Mouse (Mus musculus) heart, postnatal 0 days (tissue): ENCODE measurements at regions not wholly inside any gene's neighbourhood (a gene's known extent, or its start where the extent isn't known, plus 50 kb on each side); places are given as distances from the start of the nearest gene placed in this dataset.

Experiments used
- ATAC-seq: fragments of 200-750 bp; cut with Nextera tagmentation; 2 replicates; pipeline ENCODE4 v1.8.0; 2017; ENCODE audit warnings: low read depth, moderate number of reproducible peaks, moderate library complexity; ENCODE audit not compliant: insufficient read depth
- DNase-seq: peaks from one replicate; pipeline ENCODE4 v3.0.0-alpha.2; 2016; ENCODE audit warnings: low spot score
- H3K27ac ChIP-seq: fragments of 300-500 bp; sonication (generic); 2 replicates; pipeline ENCODE4 v1.5.1; 2014; ENCODE audit warnings: low read depth, mild to moderate bottlenecking
- H3K27me3 ChIP-seq: fragments of 300-500 bp; sonication (generic); 2 replicates; pipeline ENCODE4 v1.6.1; 2014; ENCODE audit warnings: low read length, mixed read lengths; ENCODE audit not compliant: control insufficient read depth, insufficient read depth
- H3K36me3 ChIP-seq: fragments of 300-500 bp; sonication (generic); replicated peaks from 2 replicates; pipeline ENCODE4 v1.6.1; 2014; ENCODE audit warnings: low read length, mixed read lengths; ENCODE audit not compliant: control insufficient read depth, insufficient read depth
- H3K4me1 ChIP-seq: fragments of 300-500 bp; sonication (generic); 2 replicates; pipeline ENCODE4 v1.6.1; 2014; ENCODE audit warnings: antibody characterized with exemption; ENCODE audit not compliant: control insufficient read depth, insufficient read depth
- H3K4me2 ChIP-seq: fragments of 300-500 bp; sonication (generic); 2 replicates; pipeline ENCODE4 v1.6.1; 2014; ENCODE audit warnings: low read depth, mild to moderate bottlenecking, low read length, moderate library complexity
- H3K4me3 ChIP-seq: fragments of 300-500 bp; sonication (generic); 2 replicates; pipeline ENCODE4 v1.5.1; 2014; ENCODE audit warnings: low read depth, low read length
- H3K9ac ChIP-seq: fragments of 300-500 bp; sonication (generic); replicated peaks from 2 replicates; pipeline ENCODE4 v1.6.1; 2014; ENCODE audit warnings: low read depth, low read length, mixed read lengths
- H3K9me3 ChIP-seq: fragments of 300-500 bp; sonication (generic); replicated peaks from 2 replicates; pipeline ENCODE4 v1.6.1; 2016; ENCODE audit warnings: low read length; ENCODE audit not compliant: control insufficient read depth
- CTCF ChIP-seq: IDR thresholded peaks from 2 replicates; pipeline ENCODE4 v1.5.1; 2016; ENCODE audit warnings: antibody characterized with exemption, control low read depth, low read depth
- EP300 ChIP-seq: IDR thresholded peaks from 2 replicates; pipeline ENCODE4 v1.6.1; 2016; ENCODE audit warnings: antibody characterized with exemption, low read depth
- WGBS: fragments of 180-500 bp; shearing (Covaris S2); extraction: QIAGEN DNeasy Blood & Tissue Kit; methylation state at CpG from one replicate; pipeline ENCODE4 v1.1.7; 2014; 5-methylcytosine and 5-hydroxymethylcytosine counted together

DNA sequence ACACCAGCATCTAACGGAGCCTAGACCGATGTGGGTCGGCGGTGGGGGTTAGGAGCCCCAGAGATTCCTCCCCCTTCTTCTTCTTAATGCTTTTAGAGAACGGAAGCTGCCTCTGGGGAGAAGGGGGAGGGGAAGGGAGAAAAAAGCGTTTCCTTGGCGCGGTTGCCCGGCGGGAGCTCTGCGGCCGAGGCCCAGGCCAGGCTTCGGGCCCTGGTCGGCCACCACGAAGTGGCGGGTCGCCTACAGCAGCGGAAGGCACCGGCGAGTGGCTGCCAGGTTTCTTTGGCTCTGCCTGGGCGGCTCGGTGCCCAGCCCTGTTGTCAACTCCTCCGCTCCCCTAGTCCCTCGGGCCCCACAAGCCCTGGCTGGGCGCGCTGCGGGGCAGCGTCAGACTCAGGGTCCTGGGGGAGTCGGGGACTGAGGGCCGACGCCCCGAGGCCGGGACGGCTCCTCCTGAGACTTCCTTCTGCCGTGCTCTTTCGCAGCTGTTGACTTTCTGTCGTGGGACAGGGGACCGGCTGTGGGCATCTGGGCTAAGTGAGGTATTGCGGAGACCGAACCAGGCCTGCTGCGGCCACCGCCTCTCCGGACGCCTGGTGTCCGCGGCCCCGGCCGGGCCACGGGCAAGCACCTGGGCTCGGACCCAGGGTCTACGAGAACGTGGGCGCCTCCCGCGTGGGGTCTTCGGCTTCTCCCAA is 162.0 kb upstream of the Cypt12 start:
- H3K4me3 ChIP-seq = peak overlapping the region; percentile 50
- H3K27me3 ChIP-seq = peaks cover 69% of the 10 kb centered on the region
- ATAC-seq (peak; percentile 14), DNase-seq (no peak)
- H3K36me3 ChIP-seq = no peaks in the 10 kb centered on the region
- no peak for TF ChIP-seq EP300
- no peak for TF ChIP-seq CTCF
- peak overlapping the region; percentile 89 for H3K4me2 ChIP-seq
- peak overlapping the region; percentile 41 for H3K9ac ChIP-seq
- H3K9me3 ChIP-seq = no peaks in the 10 kb centered on the region
- H3K4me1 ChIP-seq = peaks cover 11% of the 10 kb centered on the region
- H3K27ac ChIP-seq = no peak overlapping the region
- 1% methylated on average over 48 of the region's 56 CpGs for WGBS

DNA sequence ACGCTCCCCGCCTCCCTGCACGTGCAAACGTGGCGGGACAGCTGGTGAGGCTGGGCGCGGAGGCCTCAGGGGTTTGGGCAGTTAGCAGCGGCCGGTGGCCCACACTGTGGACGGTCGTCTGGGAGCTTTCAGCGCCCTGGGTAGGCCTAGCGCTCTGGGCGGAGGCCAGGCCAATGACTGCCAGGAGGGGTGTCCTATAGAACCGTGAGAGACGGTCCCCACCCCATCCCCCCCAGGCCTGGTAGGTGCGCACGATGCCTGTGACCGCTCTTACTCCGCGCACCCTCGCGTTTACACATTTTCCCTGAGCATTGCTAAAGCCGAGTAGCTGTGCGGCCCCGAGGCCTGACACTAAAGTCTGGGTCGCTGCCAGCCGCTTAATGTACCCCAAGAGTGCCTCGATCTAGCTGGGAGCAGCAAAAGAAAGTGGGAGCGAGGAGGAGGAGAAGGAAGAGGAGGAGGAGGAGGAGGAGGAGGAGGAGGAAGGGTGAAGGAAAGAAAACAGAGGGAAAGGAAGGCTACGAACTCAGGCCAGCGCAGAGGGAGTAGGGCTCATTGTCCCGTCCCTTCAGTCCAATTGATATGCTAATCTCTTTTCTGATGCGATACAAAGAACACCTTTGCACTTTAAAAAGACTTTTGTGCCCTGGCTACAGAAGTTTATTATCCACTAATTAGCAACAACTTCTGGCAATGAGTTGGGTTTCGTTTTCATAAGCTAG is 161.3 kb upstream of the Cypt12 start:
- Histone ChIP-seq H3K9me3 (no peaks in the 10 kb centered on the region), H3K27me3 (peaks cover 76% of the 10 kb centered on the region), H3K4me2 (peak overlapping the region; percentile 89), H3K4me1 (peaks cover 11% of the 10 kb centered on the region), H3K27ac (no peak overlapping the region), H3K9ac (peak overlapping the region; percentile 41), H3K4me3 (peak overlapping the region; percentile 50), H3K36me3 (no peaks in the 10 kb centered on the region)
- ATAC-seq = peak; percentile 64
- TF ChIP-seq EP300 = no peak
- TF ChIP-seq CTCF = no peak
- WGBS = 2% methylated on average over 35 of the region's 35 CpGs
- DNase-seq = no peak

DNA sequence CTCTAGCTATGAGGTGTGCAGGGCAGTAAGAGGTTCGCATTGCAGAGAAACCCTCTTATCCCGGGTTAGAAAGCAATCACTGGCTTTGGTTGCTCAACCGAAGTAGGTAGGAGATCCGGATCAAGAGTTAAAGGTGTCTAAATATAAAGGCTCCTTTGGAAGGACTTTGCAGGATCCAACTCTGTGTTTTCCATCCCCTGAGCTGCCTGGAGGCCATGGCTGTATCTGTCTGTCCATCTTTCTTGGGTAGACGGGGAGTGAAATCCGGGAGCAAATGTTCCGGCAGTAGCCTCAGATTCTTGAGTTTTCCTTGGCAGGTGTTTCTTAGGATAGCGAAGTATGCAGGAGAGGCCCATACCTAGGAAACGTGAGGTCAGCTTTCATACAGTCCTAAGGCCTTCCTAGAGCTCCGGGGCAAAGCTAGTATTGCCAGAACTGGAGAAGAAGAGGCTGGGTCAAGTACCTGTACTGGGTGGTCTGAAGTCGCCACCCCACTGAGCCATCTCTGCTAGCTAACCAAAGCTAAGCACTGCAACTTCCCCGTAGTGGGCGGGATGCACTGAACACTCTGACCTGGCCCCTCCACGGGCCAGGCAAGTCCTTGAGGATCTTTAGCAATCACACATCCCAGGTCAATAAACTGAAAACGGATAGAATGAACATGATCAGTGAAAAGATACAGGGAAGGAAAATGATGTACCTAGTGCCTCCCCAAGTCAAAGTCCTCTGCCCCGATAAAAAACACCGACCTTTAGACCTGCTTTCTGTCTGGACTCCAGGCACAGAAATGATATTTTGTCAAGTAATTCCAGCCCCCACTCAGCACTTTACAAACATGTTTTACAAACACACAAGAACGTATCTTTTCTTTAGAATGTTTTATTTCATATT is 160.5 kb upstream of the Cypt12 start:
- H3K9me3 ChIP-seq = no peaks in the 10 kb centered on the region
- TF ChIP-seq CTCF (no peak), EP300 (no peak)
- H3K4me3 ChIP-seq = peak overlapping the region; percentile 50
- no peak overlapping the region for H3K9ac ChIP-seq
- peak overlapping the region; percentile 89; the same call in 1 of the 2 replicates for H3K4me2 ChIP-seq
- H3K4me1 ChIP-seq = peaks cover 11% of the 10 kb centered on the region
- no peaks in the 10 kb centered on the region for H3K36me3 ChIP-seq
- no peak for ATAC-seq
- no peak for DNase-seq
- peaks cover 82% of the 10 kb centered on the region for H3K27me3 ChIP-seq
- H3K27ac ChIP-seq = no peak overlapping the region
- 26% methylated on average over 18 of the region's 18 CpGs for WGBS

DNA sequence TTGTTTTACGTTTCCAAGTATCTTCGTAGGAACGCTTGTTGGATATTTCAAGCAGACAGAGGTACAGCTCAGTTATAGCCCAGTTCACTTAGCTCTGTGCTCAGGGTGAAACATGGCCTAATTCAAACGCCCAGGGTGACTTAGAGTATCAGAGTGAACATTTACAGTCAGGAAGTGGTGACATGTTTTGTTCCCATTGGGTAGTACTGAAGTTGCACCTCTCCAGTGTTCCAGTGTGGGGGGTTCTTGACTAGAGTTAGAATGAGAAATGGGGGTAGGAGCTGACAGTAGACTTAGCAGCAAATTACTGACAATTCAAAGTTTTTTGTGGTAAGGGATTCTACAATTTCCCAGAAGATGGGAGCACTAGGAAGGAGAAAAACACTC is 159.9 kb upstream of the Cypt12 start:
- Histone ChIP-seq H3K27me3 (peaks cover 88% of the 10 kb centered on the region), H3K36me3 (no peaks in the 10 kb centered on the region), H3K4me3 (no peak overlapping the region), H3K27ac (no peak overlapping the region), H3K9ac (no peak overlapping the region), H3K4me2 (no peak overlapping the region), H3K9me3 (no peaks in the 10 kb centered on the region), H3K4me1 (peaks cover 11% of the 10 kb centered on the region)
- 48% methylated on average over 4 of the region's 4 CpGs for WGBS
- TF ChIP-seq CTCF = no peak
- TF ChIP-seq EP300 = no peak
- no peak for DNase-seq
- no peak for ATAC-seq

DNA sequence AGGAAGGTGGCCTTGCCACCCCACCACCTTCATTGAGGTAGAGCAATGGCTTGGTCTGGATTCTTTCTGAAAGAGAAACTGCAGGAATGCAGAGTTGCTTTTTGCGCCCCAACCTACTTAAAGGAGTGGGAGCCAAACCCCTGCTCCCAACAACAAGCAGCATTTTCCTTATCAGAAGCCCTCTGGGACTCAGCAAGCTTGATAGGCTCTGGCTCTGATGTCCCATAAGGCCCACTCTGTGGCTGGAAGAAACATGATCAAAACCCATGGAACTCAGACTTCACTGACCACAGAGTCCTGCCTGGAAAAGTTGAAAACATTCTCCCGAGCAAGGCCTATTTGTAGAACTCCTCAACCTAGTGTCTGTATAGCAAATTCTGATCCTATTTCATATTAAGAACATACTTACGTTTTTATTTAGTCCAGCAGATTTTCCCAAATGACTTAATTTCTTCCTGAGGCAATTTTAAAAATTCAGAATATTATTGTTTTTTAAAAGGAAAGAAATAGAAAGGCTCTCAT is 159.4 kb upstream of the Cypt12 start:
- Histone ChIP-seq H3K27ac (no peak overlapping the region), H3K36me3 (no peaks in the 10 kb centered on the region), H3K9me3 (no peaks in the 10 kb centered on the region), H3K9ac (no peak overlapping the region), H3K4me1 (peaks cover 11% of the 10 kb centered on the region), H3K27me3 (peaks cover 93% of the 10 kb centered on the region), H3K4me2 (no peak overlapping the region), H3K4me3 (no peak overlapping the region)
- TF ChIP-seq EP300 (no peak), CTCF (no peak)
- ATAC-seq (no peak), DNase-seq (no peak)
- WGBS = 38% methylated on average over 3 of the region's 3 CpGs
